Mouse (Mus musculus) hindbrain, embryonic 14.5 days (tissue): ENCODE measurements around the gene Hoxd3. TPM values are rescaled to one million over a fixed set of nuclear protein-coding genes. Genes with fewer than 3 reads are reported as not detected.

Experiments
- ATAC-seq: fragments of 200-750 bp; cut with Nextera tagmentation; 2 replicates; pipeline ENCODE4 v1.8.0; 2017; ENCODE audit warnings: moderate number of reproducible peaks, mild to moderate bottlenecking, moderate TSS enrichment, moderate library complexity; ENCODE audit not compliant: low FRiP score
- DNase-seq: peaks from one replicate; pipeline ENCODE4 v3.0.0-alpha.2; 2015; ENCODE audit warnings: low spot score
- H3K27ac ChIP-seq: fragments of 300-500 bp; sonication (generic); 2 replicates; pipeline ENCODE4 v1.5.1; 2014; ENCODE audit warnings: mild to moderate bottlenecking, moderate library complexity
- H3K27me3 ChIP-seq: fragments of 300-500 bp; sonication (generic); 2 replicates; pipeline ENCODE4 v1.6.1; 2014; ENCODE audit warnings: mild to moderate bottlenecking, low read length, mixed read lengths; ENCODE audit not compliant: control insufficient read depth, insufficient read depth
- H3K36me3 ChIP-seq: fragments of 300-500 bp; sonication (generic); replicated peaks from 2 replicates; pipeline ENCODE4 v1.6.1; 2014; ENCODE audit not compliant: control insufficient read depth, insufficient read depth
- H3K4me1 ChIP-seq: fragments of 300-500 bp; sonication (generic); replicated peaks from 2 replicates; pipeline ENCODE4 v1.6.1; 2014; ENCODE audit warnings: antibody characterized with exemption, low read length, mixed read lengths; ENCODE audit not compliant: control insufficient read depth, insufficient read depth
- H3K4me2 ChIP-seq: fragments of 300-500 bp; sonication (generic); replicated peaks from 2 replicates; pipeline ENCODE4 v1.6.1; 2014; ENCODE audit warnings: mild to moderate bottlenecking, moderate library complexity
- H3K4me3 ChIP-seq: fragments of 300-500 bp; sonication (generic); replicated peaks from 2 replicates; pipeline ENCODE4 v1.5.1; 2014; ENCODE audit warnings: mild to moderate bottlenecking, low read length
- H3K9ac ChIP-seq: fragments of 300-500 bp; sonication (generic); 2 replicates; pipeline ENCODE4 v1.6.1; 2014
- H3K9me3 ChIP-seq: fragments of 300-500 bp; sonication (generic); 2 replicates; pipeline ENCODE4 v1.6.1; 2016; ENCODE audit warnings: low read length; ENCODE audit not compliant: control insufficient read depth
- WGBS: fragments of 180-500 bp; shearing (Covaris S2); extraction: QIAGEN DNeasy Blood & Tissue Kit; methylation state at CpG from one replicate; pipeline ENCODE4 v1.1.7; 2014; 5-methylcytosine and 5-hydroxymethylcytosine counted together
- polyA plus RNA-seq: library from polyadenylated mRNA; unstranded; fragments of >200 nt; fragmentation: Nextera tagmentation; extraction: Ambion mirVana; gene quantifications from 2 replicates; pipeline ENCODE4 v1.2.1, GENCODE M21; 2014

Hoxd3 gene
- polyA plus RNA-seq, 1 experiment from 2014 or later = 55.1 TPM

GRCm38 (mm10) chr2:74691022-74691951 is 20.4 kb upstream of the Hoxd3 start, which contains the start of gene Hoxd10:
Hoxd10 (plus strand) TSS chr2:74691924.
- Histone ChIP-seq H3K9me3 (peaks cover 3% of the 10 kb centered on the region; the same call in 1 of the 2 replicates), H3K4me2 (no peak within 1 kb of the TSS), H3K9ac (no peak within 1 kb of the TSS), H3K27ac (no peak within 1 kb of the TSS), H3K4me3 (no peak within 1 kb of the TSS), H3K4me1 (0 out of 2 replicates have a peak, but pooled peaks cover 5% of the 10 kb centered on the region), H3K36me3 (no peaks in the 10 kb centered on the region), H3K27me3 (peaks cover 99% of the 10 kb centered on the region)
- DNase-seq (no peak), ATAC-seq (no peak)
- WGBS = 1% methylated on average over 56 of the region's 56 CpGs

DNA sequence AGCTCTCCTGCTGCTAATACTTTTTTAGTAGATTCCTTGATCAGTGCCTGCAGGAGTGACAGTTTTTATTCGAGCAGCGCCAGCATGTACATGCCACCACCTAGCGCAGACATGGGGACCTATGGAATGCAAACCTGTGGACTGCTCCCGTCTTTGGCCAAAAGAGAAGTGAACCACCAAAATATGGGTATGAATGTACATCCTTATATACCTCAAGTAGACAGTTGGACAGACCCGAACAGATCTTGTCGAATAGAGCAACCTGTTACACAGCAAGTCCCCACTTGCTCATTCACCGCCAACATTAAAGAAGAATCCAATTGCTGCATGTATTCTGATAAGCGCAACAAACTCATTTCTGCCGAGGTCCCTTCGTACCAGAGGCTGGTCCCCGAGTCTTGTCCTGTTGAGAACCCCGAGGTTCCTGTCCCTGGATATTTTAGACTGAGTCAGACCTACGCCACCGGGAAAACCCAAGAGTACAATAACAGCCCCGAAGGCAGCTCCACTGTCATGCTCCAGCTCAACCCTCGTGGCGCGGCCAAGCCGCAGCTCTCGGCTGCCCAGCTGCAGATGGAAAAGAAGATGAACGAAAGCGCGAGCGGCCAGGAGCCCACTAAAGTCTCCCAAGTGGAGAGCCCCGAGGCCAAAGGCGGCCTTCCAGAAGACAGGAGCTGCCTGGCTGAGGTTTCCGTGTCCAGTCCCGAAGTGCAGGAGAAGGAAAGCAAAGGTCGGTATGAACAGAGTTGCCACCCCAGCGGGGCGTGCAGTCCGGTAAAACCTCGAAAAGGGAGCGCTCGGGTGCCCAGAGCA is 19.5 kb upstream of the Hoxd3 start:
- H3K27me3 ChIP-seq = peaks cover 99% of the 10 kb centered on the region
- H3K4me1 ChIP-seq = 0 out of 2 replicates have a peak, but pooled peaks cover 5% of the 10 kb centered on the region
- WGBS = 4% methylated on average over 35 of the region's 35 CpGs
- H3K27ac ChIP-seq = no peak overlapping the region
- DNase-seq = no peak
- ATAC-seq = no peak
- H3K9ac ChIP-seq = no peak overlapping the region
- no peaks in the 10 kb centered on the region for H3K36me3 ChIP-seq
- no peak overlapping the region for H3K4me3 ChIP-seq
- no peak overlapping the region for H3K4me2 ChIP-seq
- H3K9me3 ChIP-seq = peaks cover 3% of the 10 kb centered on the region; the same call in 1 of the 2 replicates

- H3K9me3 ChIP-seq = peaks cover 3% of the 10 kb centered on the region; the same call in 1 of the 2 replicates
- peaks cover 99% of the 10 kb centered on the region for H3K27me3 ChIP-seq
- H3K4me3 ChIP-seq = no peak overlapping the region
- H3K36me3 ChIP-seq = no peaks in the 10 kb centered on the region
- ATAC-seq (no peak), DNase-seq (no peak)
- 2% methylated on average over 20 of the region's 20 CpGs for WGBS
- no peak overlapping the region for H3K27ac ChIP-seq
- no peak overlapping the region for H3K4me2 ChIP-seq
- no peak overlapping the region for H3K9ac ChIP-seq
- H3K4me1 ChIP-seq = 0 out of 2 replicates have a peak, but pooled peaks cover 8% of the 10 kb centered on the region
These were observed 18.8 kb upstream of the Hoxd3 start for GRCm38 (mm10) chr2:74692808-74693431.

- Histone ChIP-seq H3K36me3 (no peaks in the 10 kb centered on the region), H3K4me1 (0 out of 2 replicates have a peak, but pooled peaks cover 10% of the 10 kb centered on the region), H3K4me2 (no peak overlapping the region), H3K4me3 (no peak overlapping the region), H3K9ac (no peak overlapping the region), H3K9me3 (peaks cover 3% of the 10 kb centered on the region; the same call in 1 of the 2 replicates), H3K27ac (no peak overlapping the region), H3K27me3 (peaks cover 99% of the 10 kb centered on the region)
- 13% methylated on average over 4 of the region's 4 CpGs for WGBS
- ATAC-seq = no peak
- DNase-seq = no peak
These were observed 18.3 kb upstream of the Hoxd3 start for GRCm38 (mm10) chr2:74693432-74693827.

GRCm38 (mm10) chr2:74694066-74694465 is 17.7 kb upstream of the Hoxd3 start:
- WGBS = 1% methylated on average over 16 of the region's 16 CpGs
- Histone ChIP-seq H3K27me3 (peaks cover 95% of the 10 kb centered on the region), H3K4me2 (no peak overlapping the region), H3K9ac (no peak overlapping the region), H3K27ac (no peak overlapping the region), H3K4me3 (no peak overlapping the region), H3K4me1 (0 out of 2 replicates have a peak, but pooled peaks cover 10% of the 10 kb centered on the region), H3K9me3 (peaks cover 3% of the 10 kb centered on the region; the same call in 1 of the 2 replicates), H3K36me3 (no peaks in the 10 kb centered on the region)
- DNase-seq (no peak), ATAC-seq (no peak)

DNA sequence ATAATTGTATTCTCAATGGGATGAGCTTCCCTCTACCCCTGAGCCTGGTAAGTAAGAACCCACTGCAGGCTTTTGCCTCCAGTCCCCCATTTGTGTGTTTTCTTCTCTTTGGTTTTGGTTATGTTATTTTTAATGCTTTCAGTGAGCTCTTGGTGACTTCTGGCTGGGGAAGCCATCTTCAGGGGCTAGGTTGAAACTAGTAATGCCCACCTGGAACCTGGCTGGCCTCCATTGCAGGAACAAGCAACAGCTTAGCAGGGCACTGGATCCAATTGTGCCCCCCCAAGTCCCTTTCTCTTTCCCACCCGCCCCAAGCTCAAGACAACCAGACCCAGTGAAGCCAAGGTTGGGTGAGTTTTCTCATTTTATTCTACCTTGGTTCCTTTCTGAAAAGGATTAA is 16.3 kb upstream of the Hoxd3 start:
- no peak overlapping the region for H3K9ac ChIP-seq
- WGBS = 6% methylated on average over 1 of the region's 1 CpGs
- H3K36me3 ChIP-seq = no peaks in the 10 kb centered on the region
- peaks cover 92% of the 10 kb centered on the region for H3K27me3 ChIP-seq
- H3K4me1 ChIP-seq = 0 out of 2 replicates have a peak, but pooled peaks cover 10% of the 10 kb centered on the region
- no peak overlapping the region for H3K27ac ChIP-seq
- H3K4me2 ChIP-seq = no peak overlapping the region
- H3K9me3 ChIP-seq = peaks cover 3% of the 10 kb centered on the region; the same call in 1 of the 2 replicates
- DNase-seq = no peak
- ATAC-seq = no peak
- no peak overlapping the region for H3K4me3 ChIP-seq

DNA sequence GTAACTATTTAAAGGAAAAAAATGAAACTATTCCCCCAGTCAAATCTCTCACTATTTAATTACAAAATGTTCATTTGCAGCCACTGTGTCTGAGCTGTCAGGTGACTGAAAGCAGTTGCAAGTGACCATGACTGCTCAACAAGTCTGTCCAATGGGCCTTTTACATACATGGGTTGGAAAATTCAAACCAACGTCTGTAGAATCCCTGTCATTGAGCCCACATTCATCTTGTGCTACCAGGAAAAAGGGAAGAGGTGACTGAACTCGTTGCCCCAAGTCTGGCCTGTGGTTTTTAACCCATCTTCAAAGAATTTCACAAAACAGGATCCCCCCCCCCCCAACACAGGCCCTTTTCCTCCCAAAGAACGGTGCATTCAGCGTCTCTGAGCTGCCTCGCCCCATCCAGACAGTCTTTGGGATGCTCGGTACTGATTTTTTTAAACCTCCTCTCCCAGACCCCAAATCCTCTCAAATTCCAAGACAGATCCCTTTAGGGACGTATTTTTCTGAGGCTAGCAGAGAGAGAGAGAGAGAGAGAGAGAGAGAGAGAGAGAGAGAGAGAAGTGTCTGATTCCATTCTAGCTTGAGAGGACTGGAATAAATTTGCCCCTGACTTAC is 15.8 kb upstream of the Hoxd3 start:
- Histone ChIP-seq H3K9ac (no peak overlapping the region), H3K36me3 (no peaks in the 10 kb centered on the region), H3K27ac (no peak overlapping the region), H3K4me3 (no peak overlapping the region), H3K4me2 (no peak overlapping the region), H3K9me3 (peaks cover 3% of the 10 kb centered on the region; the same call in 1 of the 2 replicates), H3K4me1 (0 out of 2 replicates have a peak, but pooled peaks cover 10% of the 10 kb centered on the region), H3K27me3 (peaks cover 92% of the 10 kb centered on the region)
- no peak for DNase-seq
- ATAC-seq = no peak
- WGBS = under 1% methylated on average over 7 of the region's 7 CpGs

GRCm38 (mm10) chr2:74696442-74697335 is 15.0 kb upstream of the Hoxd3 start:
- DNase-seq (no peak), ATAC-seq (no peak)
- H3K4me3 ChIP-seq = no peak overlapping the region

More at GRCm38 (mm10) chr2:74696442-74697335, 15.0 kb upstream of the Hoxd3 start:
- H3K27me3 ChIP-seq = peaks cover 92% of the 10 kb centered on the region
- 2% methylated on average over 34 of the region's 34 CpGs for WGBS
- no peak overlapping the region for H3K27ac ChIP-seq
- 0 out of 2 replicates have a peak, but pooled peaks cover 7% of the 10 kb centered on the region for H3K4me1 ChIP-seq
- H3K9me3 ChIP-seq = no peaks in the 10 kb centered on the region
- no peak overlapping the region for H3K9ac ChIP-seq
- H3K36me3 ChIP-seq = no peaks in the 10 kb centered on the region
- no peak overlapping the region for H3K4me2 ChIP-seq
